Mouse (Mus musculus) testis, postnatal 10 days (tissue): ENCODE results near the gene Atp8a1.

Experiments
- DNase-seq: peaks from one replicate; pipeline ENCODE4 v3.0.0; 2021; ENCODE audit warnings: low spot score

Gene Atp8a1

DNA sequence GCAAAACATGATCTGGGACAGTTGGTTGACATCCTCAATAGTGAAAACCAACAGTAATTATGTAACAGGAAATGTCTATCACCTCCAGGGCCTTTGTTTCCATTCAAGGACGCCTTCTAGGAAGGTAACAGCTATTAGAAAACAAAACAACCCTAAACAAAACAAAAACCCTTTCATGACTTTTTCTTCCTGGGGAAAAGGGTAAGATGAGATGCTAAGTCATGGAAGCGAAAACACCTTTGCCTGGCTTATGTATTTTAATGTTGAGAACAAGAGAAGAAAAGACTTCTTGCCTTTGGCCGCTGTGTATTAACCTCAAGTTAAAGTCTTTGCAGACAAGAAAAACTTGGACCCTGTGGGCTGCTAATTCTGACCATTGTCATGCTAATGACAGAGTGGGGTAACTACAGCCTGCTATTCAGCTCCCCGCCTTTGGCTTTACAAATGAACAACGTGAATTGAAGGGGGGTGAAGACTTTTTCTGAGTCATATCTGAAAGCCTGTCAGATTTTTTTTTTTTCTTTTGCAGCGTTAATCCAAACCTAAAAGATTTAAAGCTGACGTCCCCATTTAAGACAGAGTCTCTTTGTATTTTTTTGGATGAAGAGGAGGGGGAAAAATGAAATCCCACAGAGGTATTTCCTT is 214.0 kb downstream of the Atp8a1 start:
- no peak for DNase-seq

DNA sequence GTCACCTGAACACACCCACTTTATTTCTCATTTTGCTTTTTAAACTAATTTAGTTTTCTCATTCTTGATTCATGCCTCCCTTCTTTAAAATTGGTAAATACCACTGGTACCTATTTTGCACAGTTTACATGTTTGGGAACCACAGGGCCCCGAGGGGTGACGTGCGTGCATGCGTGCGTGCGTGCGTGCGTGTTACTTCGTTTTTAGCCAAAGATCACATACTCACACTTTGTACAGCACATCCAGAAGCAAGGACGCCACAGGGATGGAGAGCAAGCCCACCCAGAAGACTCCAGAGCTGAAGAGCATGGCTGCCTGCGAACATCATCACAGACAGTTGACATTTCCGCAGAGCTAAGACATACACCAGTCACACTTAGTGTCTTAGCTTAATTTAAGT is 216.0 kb downstream of the Atp8a1 start:
- DNase-seq, result peak; percentile 26

DNA sequence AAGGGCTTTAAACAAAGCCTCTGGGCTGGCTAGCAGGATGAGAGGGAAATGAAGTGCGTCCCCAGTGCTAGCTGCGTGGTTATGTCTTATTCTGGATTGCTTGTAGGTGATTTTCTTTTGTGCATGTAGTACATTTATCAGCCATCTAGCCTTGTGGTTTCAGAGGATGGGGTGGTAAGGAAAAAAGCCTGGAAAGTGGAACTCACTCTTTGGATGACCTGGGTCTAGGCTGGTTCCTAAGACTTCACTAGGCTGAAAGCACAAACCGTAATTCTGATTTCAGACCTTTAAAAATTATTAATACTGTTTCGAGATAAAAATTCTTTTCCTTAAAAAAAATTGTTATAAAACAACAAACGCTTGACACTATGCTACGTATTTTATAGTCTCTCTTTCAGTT is 217.4 kb downstream of the Atp8a1 start:
- peak; percentile 8 for DNase-seq

DNA sequence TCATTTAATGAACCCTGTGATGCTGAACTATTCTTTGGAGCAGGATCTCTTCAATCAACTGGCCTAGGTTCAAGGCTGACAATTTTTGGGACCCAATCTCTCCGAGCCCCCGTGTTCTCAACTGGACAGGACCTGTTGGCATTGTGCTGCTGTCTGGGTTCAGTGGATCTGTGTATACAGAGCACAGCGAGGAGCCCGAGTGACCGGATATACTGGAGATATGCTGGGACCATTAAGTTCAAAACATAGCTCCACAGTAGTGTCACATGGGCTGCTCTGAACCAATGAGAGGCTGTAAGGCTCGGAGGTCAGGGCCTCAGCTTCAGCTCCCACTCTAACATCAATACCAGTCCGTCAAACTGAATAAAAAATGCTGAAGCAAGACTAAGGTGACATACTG is 217.8 kb downstream of the Atp8a1 start:
- DNase-seq, result peak; percentile 22

GRCm38 (mm10) chr5:67628180-67628940 is 218.9 kb downstream of the Atp8a1 start:
- peak; percentile 12 for DNase-seq

- peak; percentile 12 for DNase-seq
These were observed 226.0 kb downstream of the Atp8a1 start for GRCm38 (mm10) chr5:67621230-67621629.

- no peak for DNase-seq
These were observed 237.8 kb downstream of the Atp8a1 start for GRCm38 (mm10) chr5:67609520-67609837.

DNA sequence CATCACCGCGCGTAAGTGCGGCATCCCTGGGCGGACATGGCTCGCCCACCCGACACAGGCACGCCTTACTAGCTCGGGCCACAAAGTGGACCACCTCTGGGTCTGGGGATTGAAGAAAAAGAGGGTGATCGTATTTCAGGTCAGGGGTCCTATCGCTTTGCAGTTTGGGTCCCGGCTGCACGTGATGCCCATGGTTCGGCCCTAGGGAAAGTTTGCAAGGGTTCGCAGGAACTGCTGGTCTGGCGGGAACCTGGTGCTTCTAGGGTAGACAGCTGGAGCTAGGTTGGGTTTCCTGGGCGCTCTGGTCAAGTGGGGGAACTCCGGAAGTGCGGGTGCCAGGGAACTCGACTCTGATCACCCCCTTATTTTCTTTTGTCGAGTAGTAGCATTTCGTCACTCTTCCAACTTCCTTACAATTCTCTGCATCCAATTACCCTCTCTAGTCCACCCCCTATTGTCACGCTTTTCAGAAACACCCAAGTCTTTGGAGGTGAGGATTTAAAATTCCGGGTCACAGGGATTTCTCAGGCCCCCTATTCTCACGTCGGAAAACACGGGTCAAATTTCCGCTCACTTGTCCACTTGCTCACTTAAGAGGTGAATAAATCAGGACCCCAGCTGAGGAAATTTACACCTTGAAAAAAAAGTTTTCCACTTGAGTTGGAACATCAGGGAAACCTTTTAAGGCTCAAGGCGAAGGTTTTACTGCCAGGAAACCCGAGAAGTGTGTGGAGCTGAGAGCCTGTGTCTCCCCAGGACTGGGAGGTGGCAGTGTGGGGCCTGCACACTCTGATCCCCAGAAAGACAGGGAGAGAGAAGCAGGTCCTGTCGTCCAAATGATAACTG is 238.3 kb downstream of the Atp8a1 start:
- DNase-seq, result no peak

GRCm38 (mm10) chr5:67607804-67608673 is 239.2 kb downstream of the Atp8a1 start, which contains the start of gene Shisa3:
TSS of gene Shisa3 (plus strand) at chr5:67607882.
- DNase-seq, result peak; percentile 59

GRCm38 (mm10) chr5:67606916-67607803 is 240.1 kb downstream of the Atp8a1 start:
- DNase-seq, result peak; percentile 40

DNA sequence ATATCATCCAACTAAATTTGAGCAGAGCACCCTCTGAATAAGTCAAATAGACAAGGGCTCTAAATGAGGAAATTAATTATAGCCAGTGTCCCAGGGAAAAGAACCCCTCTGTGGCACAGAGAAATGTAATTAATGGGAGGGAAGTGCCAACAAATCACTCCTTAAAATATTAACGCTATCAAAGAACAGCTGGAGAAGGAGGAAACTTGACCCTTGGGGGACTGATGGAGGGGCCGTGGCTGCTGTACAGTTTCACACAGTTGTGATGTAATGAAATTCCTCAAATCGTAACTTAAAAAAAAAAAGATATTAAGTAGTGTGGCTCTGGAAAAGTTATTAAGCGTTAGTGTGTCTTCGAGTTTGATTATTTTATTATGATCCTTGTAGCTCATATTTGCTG is 241.3 kb downstream of the Atp8a1 start:
- peak; percentile 12 for DNase-seq

DNA sequence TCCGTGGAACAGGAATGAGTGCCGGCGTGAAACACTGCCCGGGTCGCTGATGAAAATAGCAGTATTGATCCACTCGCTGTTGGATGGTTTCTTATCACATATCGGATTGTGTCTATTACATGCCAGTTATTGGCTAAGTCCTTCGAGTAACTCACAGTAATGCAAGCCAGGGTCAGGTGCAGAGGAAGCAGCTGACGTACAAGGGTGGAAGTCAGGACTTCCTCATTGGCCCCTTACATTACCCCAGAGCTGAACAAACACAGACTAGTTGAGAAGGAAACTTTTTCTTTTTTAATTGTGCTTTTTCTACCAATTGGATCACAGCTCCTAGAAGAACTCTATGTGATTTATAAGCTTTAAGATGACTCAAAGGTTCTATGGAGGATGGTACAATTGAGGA is 247.3 kb downstream of the Atp8a1 start:
- no peak for DNase-seq

DNA sequence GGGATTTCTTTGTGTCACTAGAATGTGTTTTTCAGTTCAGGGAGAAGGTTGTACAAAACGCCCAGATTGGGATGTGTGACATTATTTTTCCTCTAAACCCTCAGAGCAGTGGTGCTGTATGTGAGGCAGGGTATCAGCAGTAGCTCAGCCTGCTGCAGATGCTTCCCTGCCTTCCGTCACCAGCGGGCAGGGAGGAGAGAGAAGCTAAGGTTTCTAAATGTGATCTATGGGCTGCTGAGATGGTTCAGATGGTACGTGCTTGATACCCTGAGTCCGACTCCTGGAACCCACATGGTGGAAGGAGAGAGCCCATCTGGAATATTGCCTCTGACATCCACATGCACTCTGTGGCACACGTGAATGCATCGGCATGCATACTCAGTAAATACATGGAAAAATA is 251.6 kb downstream of the Atp8a1 start:
- no peak for DNase-seq

GRCm38 (mm10) chr5:67595070-67595469 is 252.2 kb downstream of the Atp8a1 start:
- DNase-seq, result no peak

- DNase-seq, result no peak
These were observed 267.3 kb downstream of the Atp8a1 start for GRCm38 (mm10) chr5:67579725-67580633.

DNA sequence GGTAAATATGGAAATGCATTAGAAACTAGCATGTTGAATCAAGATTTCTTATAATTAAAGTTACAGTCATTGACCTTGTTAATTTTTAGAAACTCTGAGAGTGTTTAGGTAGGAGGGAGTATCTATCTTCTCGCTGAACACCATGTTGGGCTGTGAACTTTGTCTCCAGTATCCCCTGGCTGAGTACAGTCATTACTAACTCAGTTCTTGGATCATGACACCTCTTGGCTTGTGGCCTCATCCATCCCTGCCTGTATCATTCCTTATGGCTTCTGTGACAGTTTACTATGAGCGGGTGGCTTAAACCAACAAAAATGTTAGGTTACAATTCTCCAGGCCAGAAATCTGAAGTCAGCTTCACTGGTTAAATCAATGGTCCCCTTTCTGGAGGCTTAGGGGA is 271.5 kb downstream of the Atp8a1 start:
- no peak for DNase-seq

- DNase-seq, result no peak
These were observed 273.2 kb downstream of the Atp8a1 start for GRCm38 (mm10) chr5:67574039-67574438.

- no peak for DNase-seq
These were observed 274.6 kb downstream of the Atp8a1 start for GRCm38 (mm10) chr5:67572552-67573155.
